Mouse (Mus musculus): ENCODE measurements around the gene Gabra2. TPM values are rescaled to one million over a fixed set of nuclear protein-coding genes. Genes with fewer than 3 reads are reported as not detected.

The Gabra2 gene
- polyA plus RNA-seq, 1 experiment from 2014 or later, result 4.3 TPM

GRCm38 (mm10) chr5:71091926-71092325 lies 3.7 kb downstream of the Gabra2 start:
- H3K27me3 ChIP-seq (ENCODE audit: control insufficient read depth, insufficient read depth, low read length), result no peaks in the 10 kb centered on the region
- H3K4me1 ChIP-seq (replicated peaks; ENCODE audit: control insufficient read depth, insufficient read depth, low read length), result no peaks in the 10 kb centered on the region
- H3K4me3 ChIP-seq (ENCODE audit: low read depth, low read length), result no peak overlapping the region
- H3K4me2 ChIP-seq (replicated peaks; ENCODE audit: low read depth, low read length), result no peak overlapping the region
- H3K9ac ChIP-seq (ENCODE audit: low read depth, low read length), result no peak overlapping the region
- H3K27ac ChIP-seq (ENCODE audit: low read depth, low read length), result no peak overlapping the region
- H3K9me3 ChIP-seq (ENCODE audit: control insufficient read depth, low read length), result no peaks in the 10 kb centered on the region
- no peaks in the 10 kb centered on the region for H3K36me3 ChIP-seq (ENCODE audit: control insufficient read depth, insufficient read depth, low read length)
- DNase-seq (ENCODE audit: low spot score) (no peak), ATAC-seq (ENCODE audit: low FRiP score) (no peak)
- WGBS, result 91% methylated on average over 2 of the region's 2 CpGs

- Histone ChIP-seq H3K36me3 (ENCODE audit: control insufficient read depth, insufficient read depth, low read length) (no peaks in the 10 kb centered on the region), H3K4me3 (ENCODE audit: low read depth, low read length) (no peak overlapping the region), H3K9me3 (ENCODE audit: control insufficient read depth, low read length) (no peaks in the 10 kb centered on the region), H3K4me1 (replicated peaks; ENCODE audit: control insufficient read depth, insufficient read depth, low read length) (no peaks in the 10 kb centered on the region), H3K9ac (ENCODE audit: low read depth, low read length) (no peak overlapping the region), H3K27ac (ENCODE audit: low read depth, low read length) (no peak overlapping the region), H3K4me2 (replicated peaks; ENCODE audit: low read depth, low read length) (no peak overlapping the region), H3K27me3 (ENCODE audit: control insufficient read depth, insufficient read depth, low read length) (no peaks in the 10 kb centered on the region)
- ATAC-seq (ENCODE audit: low FRiP score) (no peak), DNase-seq (ENCODE audit: low spot score) (no peak)
- WGBS, result 89% methylated on average over 5 of the region's 5 CpGs
Observed at GRCm38 (mm10) chr5:71078861-71079260, 16.8 kb downstream of the Gabra2 start.

- no peaks in the 10 kb centered on the region for H3K27me3 ChIP-seq (ENCODE audit: control insufficient read depth, insufficient read depth, low read length)
- H3K4me2 ChIP-seq (replicated peaks; ENCODE audit: low read depth, low read length), result no peak overlapping the region
- DNase-seq (ENCODE audit: low spot score) (no peak), ATAC-seq (ENCODE audit: low FRiP score) (no peak)
- no peaks in the 10 kb centered on the region for H3K4me1 ChIP-seq (replicated peaks; ENCODE audit: control insufficient read depth, insufficient read depth, low read length)
- H3K9ac ChIP-seq (ENCODE audit: low read depth, low read length), result no peak overlapping the region
- H3K36me3 ChIP-seq (ENCODE audit: control insufficient read depth, insufficient read depth, low read length), result no peaks in the 10 kb centered on the region
- no peaks in the 10 kb centered on the region for H3K9me3 ChIP-seq (ENCODE audit: control insufficient read depth, low read length)
- no peak overlapping the region for H3K4me3 ChIP-seq (ENCODE audit: low read depth, low read length)
- no peak overlapping the region for H3K27ac ChIP-seq (ENCODE audit: low read depth, low read length)
- 78% methylated on average over 3 of the region's 3 CpGs for WGBS
Observed at GRCm38 (mm10) chr5:71061696-71062095, 34.0 kb downstream of the Gabra2 start.

DNA sequence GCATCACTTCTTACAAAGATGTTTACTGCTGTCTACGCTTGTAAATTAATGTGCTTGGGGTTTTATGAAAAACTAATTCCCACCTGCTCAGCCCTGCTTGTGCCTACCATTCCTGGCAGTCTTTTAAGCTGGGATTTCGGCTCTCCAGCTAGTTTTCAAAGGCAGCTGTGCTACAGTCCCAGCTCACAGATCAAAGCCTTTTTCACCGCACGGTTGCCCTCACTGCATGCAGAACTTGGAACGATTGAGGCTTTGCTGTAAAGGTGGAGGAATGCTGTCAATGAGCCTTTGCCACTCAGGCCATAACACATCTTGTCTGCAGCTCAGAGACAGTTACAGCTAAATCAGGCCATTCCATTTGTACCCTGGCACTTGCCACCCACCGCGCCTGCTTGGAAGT lies 37.6 kb downstream of the Gabra2 start:
- WGBS, result 68% methylated on average over 7 of the region's 7 CpGs
- Histone ChIP-seq H3K27me3 (ENCODE audit: control insufficient read depth, insufficient read depth, low read length) (no peaks in the 10 kb centered on the region), H3K36me3 (ENCODE audit: control insufficient read depth, insufficient read depth, low read length) (no peaks in the 10 kb centered on the region), H3K27ac (ENCODE audit: low read depth, low read length) (no peak overlapping the region), H3K4me2 (replicated peaks; ENCODE audit: low read depth, low read length) (no peak overlapping the region), H3K4me1 (replicated peaks; ENCODE audit: control insufficient read depth, insufficient read depth, low read length) (no peaks in the 10 kb centered on the region), H3K4me3 (ENCODE audit: low read depth, low read length) (no peak overlapping the region), H3K9ac (ENCODE audit: low read depth, low read length) (no peak overlapping the region), H3K9me3 (ENCODE audit: control insufficient read depth, low read length) (no peaks in the 10 kb centered on the region)
- DNase-seq (ENCODE audit: low spot score) (no peak), ATAC-seq (ENCODE audit: low FRiP score) (no peak)

- Histone ChIP-seq H3K27ac (ENCODE audit: low read depth, low read length) (no peak overlapping the region), H3K9me3 (ENCODE audit: control insufficient read depth, low read length) (no peaks in the 10 kb centered on the region), H3K27me3 (ENCODE audit: control insufficient read depth, insufficient read depth, low read length) (no peaks in the 10 kb centered on the region), H3K9ac (ENCODE audit: low read depth, low read length) (no peak overlapping the region), H3K4me2 (replicated peaks; ENCODE audit: low read depth, low read length) (no peak overlapping the region), H3K4me1 (replicated peaks; ENCODE audit: control insufficient read depth, insufficient read depth, low read length) (no peaks in the 10 kb centered on the region), H3K36me3 (ENCODE audit: control insufficient read depth, insufficient read depth, low read length) (no peaks in the 10 kb centered on the region), H3K4me3 (ENCODE audit: low read depth, low read length) (no peak overlapping the region)
- DNase-seq (ENCODE audit: low spot score), result no peak
- WGBS, result 87% methylated on average over 3 of the region's 3 CpGs
- no peak for ATAC-seq (ENCODE audit: low FRiP score)
Observed at GRCm38 (mm10) chr5:71037352-71037751, 58.3 kb downstream of the Gabra2 start.

GRCm38 (mm10) chr5:71025956-71026355 lies 69.7 kb downstream of the Gabra2 start:
- Histone ChIP-seq H3K9me3 (ENCODE audit: control insufficient read depth, low read length) (no peaks in the 10 kb centered on the region), H3K4me2 (replicated peaks; ENCODE audit: low read depth, low read length) (no peak overlapping the region), H3K36me3 (ENCODE audit: control insufficient read depth, insufficient read depth, low read length) (no peaks in the 10 kb centered on the region), H3K4me1 (replicated peaks; ENCODE audit: control insufficient read depth, insufficient read depth, low read length) (no peaks in the 10 kb centered on the region), H3K27me3 (ENCODE audit: control insufficient read depth, insufficient read depth, low read length) (no peaks in the 10 kb centered on the region), H3K27ac (ENCODE audit: low read depth, low read length) (no peak overlapping the region), H3K9ac (ENCODE audit: low read depth, low read length) (no peak overlapping the region), H3K4me3 (ENCODE audit: low read depth, low read length) (no peak overlapping the region)
- WGBS, result 87% methylated on average over 4 of the region's 4 CpGs
- DNase-seq (ENCODE audit: low spot score) (no peak), ATAC-seq (ENCODE audit: low FRiP score) (no peak)

DNA sequence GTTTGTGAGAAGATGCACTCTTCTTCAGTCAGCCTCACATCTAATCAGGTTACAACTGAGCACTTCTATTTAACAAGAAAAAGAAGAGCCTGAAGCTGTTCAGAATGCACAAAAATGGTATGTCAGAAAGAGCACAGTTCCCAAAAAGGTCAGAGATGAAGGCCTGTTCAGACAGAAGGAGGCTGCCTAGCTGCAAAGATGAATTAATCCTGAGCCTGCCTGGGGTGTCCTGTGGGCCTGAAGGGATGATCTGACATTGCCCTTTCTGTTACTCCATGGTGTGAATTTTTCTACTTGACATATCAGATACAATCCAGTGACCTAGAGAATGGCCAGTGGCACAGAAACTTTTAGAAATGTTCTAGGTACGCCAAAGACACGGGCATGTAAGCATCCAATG lies 83.9 kb downstream of the Gabra2 start:
- WGBS, result 55% methylated on average over 2 of the region's 2 CpGs
- no peak overlapping the region for H3K4me2 ChIP-seq (replicated peaks; ENCODE audit: low read depth, low read length)
- H3K9me3 ChIP-seq (ENCODE audit: control insufficient read depth, low read length), result no peaks in the 10 kb centered on the region
- H3K27ac ChIP-seq (ENCODE audit: low read depth, low read length), result no peak overlapping the region
- H3K4me1 ChIP-seq (replicated peaks; ENCODE audit: control insufficient read depth, insufficient read depth, low read length), result no peaks in the 10 kb centered on the region
- H3K4me3 ChIP-seq (ENCODE audit: low read depth, low read length), result no peak overlapping the region
- H3K27me3 ChIP-seq (ENCODE audit: control insufficient read depth, insufficient read depth, low read length), result no peaks in the 10 kb centered on the region
- no peaks in the 10 kb centered on the region for H3K36me3 ChIP-seq (ENCODE audit: control insufficient read depth, insufficient read depth, low read length)
- no peak overlapping the region for H3K9ac ChIP-seq (ENCODE audit: low read depth, low read length)
- no peak for DNase-seq (ENCODE audit: low spot score)
- ATAC-seq (ENCODE audit: low FRiP score), result peak; percentile 48; the same call in 1 of the 2 replicates

DNA sequence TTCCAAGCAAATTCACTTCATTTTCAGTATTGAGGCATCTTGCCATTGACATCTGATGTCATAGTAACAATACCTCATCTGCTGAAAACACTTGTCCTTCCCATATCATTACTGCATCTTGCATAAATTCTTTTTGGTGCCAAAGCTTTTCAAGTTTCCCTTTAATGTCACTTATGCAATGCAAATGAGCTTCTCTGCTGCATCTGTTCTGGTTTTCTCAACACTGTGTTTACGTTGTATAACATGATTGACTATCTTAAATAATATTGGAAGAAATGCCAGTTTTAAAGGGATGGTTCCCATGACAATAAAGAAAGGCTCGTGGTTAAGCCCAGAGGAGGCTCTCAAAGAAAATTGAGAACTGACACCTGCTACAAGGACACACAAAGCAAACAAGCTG lies 84.4 kb downstream of the Gabra2 start:
- Histone ChIP-seq H3K4me3 (ENCODE audit: low read depth, low read length) (no peak overlapping the region), H3K27ac (ENCODE audit: low read depth, low read length) (no peak overlapping the region), H3K9ac (ENCODE audit: low read depth, low read length) (no peak overlapping the region), H3K36me3 (ENCODE audit: control insufficient read depth, insufficient read depth, low read length) (no peaks in the 10 kb centered on the region), H3K9me3 (ENCODE audit: control insufficient read depth, low read length) (no peaks in the 10 kb centered on the region), H3K27me3 (ENCODE audit: control insufficient read depth, insufficient read depth, low read length) (no peaks in the 10 kb centered on the region), H3K4me2 (replicated peaks; ENCODE audit: low read depth, low read length) (no peak overlapping the region), H3K4me1 (replicated peaks; ENCODE audit: control insufficient read depth, insufficient read depth, low read length) (no peaks in the 10 kb centered on the region)
- ATAC-seq (ENCODE audit: low FRiP score), result peak; percentile 59; the same call in 1 of the 2 replicates
- DNase-seq (ENCODE audit: low spot score), result no peak
- 27% methylated on average over 2 of the region's 2 CpGs for WGBS

- Histone ChIP-seq H3K36me3 (ENCODE audit: control insufficient read depth, insufficient read depth, low read length) (no peaks in the 10 kb centered on the region), H3K4me1 (replicated peaks; ENCODE audit: control insufficient read depth, insufficient read depth, low read length) (no peaks in the 10 kb centered on the region), H3K4me3 (ENCODE audit: low read depth, low read length) (no peak overlapping the region), H3K4me2 (replicated peaks; ENCODE audit: low read depth, low read length) (no peak overlapping the region), H3K9ac (ENCODE audit: low read depth, low read length) (no peak overlapping the region), H3K27ac (ENCODE audit: low read depth, low read length) (no peak overlapping the region), H3K27me3 (ENCODE audit: control insufficient read depth, insufficient read depth, low read length) (no peaks in the 10 kb centered on the region), H3K9me3 (ENCODE audit: control insufficient read depth, low read length) (no peaks in the 10 kb centered on the region)
- no peak for ATAC-seq (ENCODE audit: low FRiP score)
- no peak for DNase-seq (ENCODE audit: low spot score)
- 80% methylated on average over 3 of the region's 3 CpGs for WGBS
Observed at GRCm38 (mm10) chr5:71010797-71011196, 84.9 kb downstream of the Gabra2 start.

Data from hindbrain, embryonic 11.5 days (tissue).